Mouse (Mus musculus): ENCODE data around the gene Fam189a2.

Fam189a2 gene

DNA sequence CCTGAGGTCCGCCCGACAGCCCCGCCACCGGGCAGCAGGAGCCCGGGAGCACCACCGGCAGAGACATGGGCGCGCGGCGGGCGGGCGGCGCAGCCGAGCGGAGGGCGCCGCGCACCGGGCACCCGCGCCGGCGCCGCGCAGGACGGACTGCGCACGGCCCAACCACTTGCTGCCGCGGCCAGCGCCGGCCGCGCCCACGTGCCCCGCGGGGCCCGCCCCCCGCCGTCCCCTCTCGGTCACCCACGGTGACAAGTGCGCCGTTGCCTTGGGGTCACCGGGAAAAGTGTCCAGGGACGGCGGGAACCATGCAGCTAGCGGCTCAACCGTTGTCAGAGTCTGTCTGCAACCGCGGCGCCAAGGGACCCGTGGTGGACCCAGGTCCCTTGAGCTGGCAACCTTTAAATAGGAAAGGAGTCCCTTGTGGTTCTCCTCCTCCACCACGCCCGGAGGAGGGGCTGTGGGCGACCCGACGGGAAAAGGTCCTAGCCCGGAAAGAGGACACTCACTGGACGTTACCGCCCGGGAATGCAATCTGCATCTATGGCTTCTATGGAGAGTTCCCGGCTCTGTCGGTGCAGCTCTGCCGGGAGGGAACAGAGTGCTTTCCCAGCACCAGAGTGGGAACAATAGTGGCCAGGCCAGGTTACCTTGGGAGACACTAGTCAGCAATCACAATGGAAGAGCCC lies at the start of gene Fam189a2:
TSS of gene Fam189a2 (minus strand) at position 149 of the 686 bp plus-strand sequence.
- DNase-seq (ENCODE audit: low spot score), result no peak

DNA sequence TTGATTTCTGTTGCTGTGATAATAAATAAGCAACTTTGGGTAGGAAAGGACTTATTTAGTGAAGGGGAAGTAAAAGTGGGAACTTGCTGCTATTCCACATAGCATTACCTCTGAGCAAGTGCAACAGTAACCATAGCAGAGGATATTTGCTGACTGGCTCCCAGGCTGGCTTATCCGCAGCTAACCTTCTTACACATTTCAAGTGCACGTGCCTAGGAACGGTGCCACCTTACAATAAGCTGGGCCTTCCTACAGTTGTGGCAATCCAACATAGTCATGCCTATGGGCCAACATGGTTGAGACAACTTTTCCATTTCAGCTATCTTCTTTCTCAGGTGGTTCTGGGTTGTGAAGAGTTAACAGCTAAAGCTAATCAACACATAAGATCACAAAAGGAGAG lies 46.8 kb upstream of the Fam189a2 start:
- no peak for DNase-seq (ENCODE audit: low spot score)

DNA sequence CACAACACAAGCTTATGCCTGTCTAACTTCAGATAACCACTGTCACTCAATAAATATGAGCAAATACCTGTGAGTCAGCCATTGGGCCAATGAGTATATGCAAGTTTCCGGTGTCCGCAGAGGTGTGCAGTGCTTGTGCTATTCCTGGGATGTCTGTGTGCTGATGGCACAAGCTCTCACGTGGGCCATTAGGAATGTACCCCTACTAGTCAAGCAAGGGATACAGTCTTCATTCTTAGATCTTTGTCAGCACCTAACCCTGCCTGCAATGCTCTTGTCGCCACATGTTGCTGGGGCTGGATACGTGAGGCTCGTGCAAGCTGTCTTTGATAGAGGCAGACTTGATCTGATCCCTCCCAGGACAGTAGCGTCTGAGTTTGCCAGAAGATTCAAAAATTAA lies 45.7 kb upstream of the Fam189a2 start:
- no peak for DNase-seq (ENCODE audit: low spot score)

DNA sequence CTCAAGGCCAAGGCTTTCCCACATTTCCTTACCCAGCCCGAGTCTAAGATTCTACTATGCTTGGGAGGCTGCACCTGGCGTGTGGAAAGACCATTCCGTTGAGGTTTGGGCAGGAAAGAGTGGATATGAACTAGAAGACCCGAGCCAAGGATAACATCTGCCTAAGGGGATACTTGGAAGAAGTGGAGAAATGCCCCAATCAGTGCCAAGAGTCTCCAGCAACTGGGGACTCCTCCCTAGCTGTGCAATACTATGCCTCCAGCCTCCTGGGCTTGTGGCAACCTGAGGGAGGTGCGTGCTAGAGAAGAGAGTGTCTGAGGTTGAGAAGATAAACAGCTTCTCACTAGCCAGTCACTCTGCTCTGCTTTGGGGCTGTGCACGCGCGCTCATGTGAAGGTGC lies 45.1 kb upstream of the Fam189a2 start:
- DNase-seq (ENCODE audit: low spot score), result no peak

GRCm38 (mm10) chr19:24073155-24073554 lies 42.3 kb upstream of the Fam189a2 start:
- no peak for DNase-seq (ENCODE audit: low spot score)

- no peak for DNase-seq (ENCODE audit: low spot score)
Observed at GRCm38 (mm10) chr19:24064348-24064895, 33.6 kb upstream of the Fam189a2 start.

GRCm38 (mm10) chr19:24063585-24063984 lies 32.8 kb upstream of the Fam189a2 start:
- DNase-seq (ENCODE audit: low spot score), result no peak

DNA sequence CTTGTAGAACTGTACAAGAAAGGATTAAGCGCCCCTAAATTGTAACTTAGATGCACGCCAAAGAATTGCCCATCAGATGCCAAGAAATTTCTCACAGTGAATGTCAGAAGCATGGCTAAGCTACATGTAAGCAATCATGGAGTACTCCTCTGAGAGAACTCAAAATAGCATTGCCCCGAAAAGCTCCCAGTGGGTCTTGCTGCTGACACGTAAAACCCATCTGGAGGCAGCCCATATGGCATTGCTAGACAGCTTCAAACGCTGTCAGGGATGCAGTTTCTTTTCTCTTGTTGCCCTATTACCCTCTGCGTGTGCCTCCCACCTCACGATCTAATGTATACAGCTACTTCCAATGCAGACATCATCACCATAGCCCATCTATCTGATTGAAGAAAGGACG lies 28.0 kb upstream of the Fam189a2 start:
- no peak for DNase-seq (ENCODE audit: low spot score)

DNA sequence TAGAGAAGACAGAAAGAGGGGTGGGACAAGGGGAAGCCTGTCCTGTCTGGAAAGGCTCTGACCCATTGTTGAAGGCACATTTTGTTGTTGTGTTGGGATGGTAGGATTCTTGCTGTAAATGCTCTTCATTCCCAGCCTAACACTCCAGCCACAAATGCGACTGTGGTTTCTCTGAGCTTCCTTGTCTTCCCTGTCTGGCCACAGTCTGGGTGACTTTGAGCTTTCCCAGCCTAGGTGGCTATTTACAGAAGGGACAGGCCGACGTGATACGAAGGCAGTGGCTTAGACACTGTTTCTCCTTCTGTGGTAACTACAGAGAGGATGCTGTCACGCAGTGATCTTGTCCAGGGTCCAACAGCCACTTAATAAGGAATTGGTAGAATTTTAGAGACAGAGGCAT lies 27.2 kb upstream of the Fam189a2 start:
- DNase-seq (ENCODE audit: low spot score), result no peak

- no peak for DNase-seq (ENCODE audit: low spot score)
Observed at GRCm38 (mm10) chr19:24056880-24057279, 26.1 kb upstream of the Fam189a2 start.

GRCm38 (mm10) chr19:24054904-24055303 lies 24.1 kb upstream of the Fam189a2 start:
- DNase-seq (ENCODE audit: low spot score), result no peak

DNA sequence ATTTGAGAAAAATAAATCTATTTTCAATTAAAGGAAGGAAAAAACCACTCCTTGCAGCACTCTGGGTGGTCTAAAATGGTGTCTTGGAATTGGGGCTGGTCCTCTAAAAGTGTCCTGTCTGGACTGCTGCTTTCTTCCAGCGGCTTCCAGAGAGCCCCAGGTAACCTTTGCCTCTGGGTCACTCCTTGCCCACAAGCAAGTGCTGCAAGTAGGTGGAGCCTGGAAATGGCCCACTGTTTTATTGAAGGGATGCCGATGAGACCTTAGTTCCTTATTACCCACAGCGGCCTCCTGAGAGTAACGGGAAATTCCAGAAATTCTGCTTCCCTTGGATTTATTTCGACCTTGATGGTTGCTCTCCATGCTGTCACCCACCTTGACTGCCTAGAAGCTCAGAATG lies 23.4 kb upstream of the Fam189a2 start:
- DNase-seq (ENCODE audit: low spot score), result no peak

DNA sequence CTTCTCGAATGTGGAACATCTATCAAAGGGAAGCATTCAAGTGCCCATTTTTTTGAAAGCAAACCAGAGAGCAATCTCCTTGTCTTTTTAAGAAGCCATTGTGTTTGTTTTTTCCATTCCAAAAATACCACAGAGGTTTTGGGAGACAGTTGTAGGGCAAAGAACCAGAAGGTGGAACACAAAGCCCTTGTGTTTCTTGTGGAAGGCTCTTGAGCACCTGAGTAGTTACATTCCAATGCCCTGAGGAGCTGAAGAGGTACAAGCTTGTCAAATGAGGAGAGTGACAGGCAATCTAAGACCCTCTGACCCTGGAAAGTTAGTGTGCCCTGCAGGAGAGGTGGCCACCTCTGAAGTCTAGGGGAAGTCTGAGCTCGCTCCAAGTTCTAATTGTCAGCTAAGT lies 19.7 kb upstream of the Fam189a2 start:
- DNase-seq (ENCODE audit: low spot score), result no peak

GRCm38 (mm10) chr19:24049329-24049728 lies 18.5 kb upstream of the Fam189a2 start:
- no peak for DNase-seq (ENCODE audit: low spot score)

DNA sequence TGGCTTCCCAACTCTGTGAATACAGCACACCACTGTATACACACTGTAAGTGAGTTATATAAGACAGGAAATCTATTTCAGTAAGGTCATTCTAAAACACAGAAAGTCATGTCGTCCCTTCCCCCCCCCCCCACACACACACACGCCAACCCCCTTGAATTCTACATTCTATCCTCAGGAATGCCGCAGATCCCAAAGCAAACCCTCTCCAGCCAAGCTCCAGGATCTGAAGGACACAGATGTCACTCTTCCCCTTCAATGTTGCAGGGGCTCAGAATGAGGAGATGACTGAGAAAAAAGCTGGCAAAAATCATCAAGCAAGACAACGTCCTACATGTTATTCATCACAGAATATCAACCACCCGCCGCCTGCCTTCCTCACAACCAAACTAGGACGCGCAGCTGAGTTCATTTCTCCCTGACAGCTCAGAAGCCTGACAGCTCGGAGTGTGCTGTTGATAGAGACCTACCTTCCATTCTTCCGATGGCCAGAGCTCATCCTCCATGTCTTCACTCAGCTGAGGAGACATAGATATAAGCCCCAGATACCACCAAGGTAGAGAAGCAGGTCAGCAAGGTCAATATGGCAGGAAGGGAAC lies 15.7 kb upstream of the Fam189a2 start:
- no peak for DNase-seq (ENCODE audit: low spot score)

- DNase-seq (ENCODE audit: low spot score), result no peak
Observed at GRCm38 (mm10) chr19:24042387-24042786, 11.6 kb upstream of the Fam189a2 start.

GRCm38 (mm10) chr19:24039061-24039853 lies 8.4 kb upstream of the Fam189a2 start:
- DNase-seq (ENCODE audit: low spot score), result no peak

GRCm38 (mm10) chr19:24034367-24034766 lies 3.5 kb upstream of the Fam189a2 start:
- DNase-seq (ENCODE audit: low spot score), result no peak

DNA sequence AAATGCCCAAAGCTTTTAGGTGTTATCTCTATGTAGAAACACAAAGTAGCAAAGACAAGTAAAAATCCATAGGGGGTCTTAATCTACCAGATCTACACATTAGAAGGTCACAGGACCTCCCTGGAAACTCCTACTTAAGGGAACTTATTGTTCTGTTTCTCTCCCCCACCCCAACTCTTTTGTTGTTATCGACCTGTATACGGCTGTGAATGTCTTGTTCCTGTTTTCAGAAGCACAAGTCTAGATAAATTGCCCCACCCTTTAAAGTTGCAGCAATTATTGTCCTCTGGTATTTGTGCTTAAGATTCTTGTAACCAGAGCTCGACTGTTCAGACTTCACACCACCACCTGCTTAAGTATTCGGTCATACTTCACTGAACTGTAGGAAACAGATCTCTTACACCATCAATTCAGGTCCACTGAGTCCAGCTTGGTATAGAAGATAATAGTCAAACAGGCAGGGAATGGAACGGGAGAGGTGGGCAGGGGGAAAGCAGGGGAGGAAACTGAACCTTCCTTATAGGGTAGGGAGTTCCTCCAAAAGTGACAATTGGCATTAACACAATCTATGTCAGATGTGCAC lies 1.9 kb upstream of the Fam189a2 start:
- DNase-seq (ENCODE audit: low spot score), result no peak

DNA sequence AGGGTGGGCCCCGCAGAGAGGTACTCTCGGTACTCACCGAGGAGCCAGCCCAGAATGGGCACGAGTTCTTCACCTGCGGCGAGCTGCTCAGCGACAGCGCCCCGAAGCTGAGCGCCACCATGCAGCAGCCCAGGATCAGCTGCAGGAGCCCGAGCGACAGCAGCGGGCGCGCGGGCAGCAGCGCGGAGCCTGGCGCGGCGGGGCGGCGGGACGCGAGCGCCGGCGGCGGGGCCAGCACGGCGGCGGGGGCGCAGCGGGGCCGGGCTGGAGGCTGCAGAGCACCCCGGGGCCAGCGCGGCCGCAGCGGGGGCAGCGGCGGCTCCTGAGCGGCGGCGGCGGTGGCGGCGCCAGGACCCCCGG lies 328 bp downstream of the Fam189a2 start:
- DNase-seq (ENCODE audit: low spot score), result no peak

- no peak for DNase-seq (ENCODE audit: low spot score)
Observed at GRCm38 (mm10) chr19:24029616-24030510, 956 bp downstream of the Fam189a2 start.

DNA sequence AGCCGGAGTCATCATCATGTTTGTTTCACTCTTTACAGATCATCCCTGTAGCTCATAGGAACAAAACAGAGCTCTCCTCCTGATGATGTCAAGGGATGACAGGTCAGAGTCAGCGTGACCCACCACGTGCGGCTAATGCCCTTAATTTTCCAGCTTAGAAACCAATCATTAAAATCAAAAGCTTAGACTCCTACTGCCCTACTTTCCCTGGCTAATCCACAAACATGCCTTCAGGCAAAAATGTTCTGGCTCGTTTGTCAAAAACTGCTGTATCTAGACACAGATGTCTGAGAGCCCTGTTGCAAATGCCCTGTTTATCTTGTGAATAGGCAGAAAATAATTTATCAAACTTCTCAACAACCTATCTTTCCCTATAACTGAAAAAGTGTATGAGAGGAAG lies 4.9 kb downstream of the Fam189a2 start:
- DNase-seq (ENCODE audit: low spot score), result no peak
